9 mouse cellular contexts compared by ENCODE assay signal in genomic region chr2:157259720-157260119, GRCm38 (mm10). TPM values are rescaled to one million over a fixed set of nuclear protein-coding genes. Genes with fewer than 3 reads are reported as not detected.
A peak's percentile ranks its signal among the peaks of the same experiment; 100 is the strongest.
DNase-seq lines count a peak whose midpoint lies in the region; TF ChIP-seq lines count a peak whose summit lies in the region.
"Had no signal": no experiment of that assay in that cellular context is flagged by ENCODE, and none has a peak within 500 bp of the region (broad histone marks: within the 10 kb centered on the region; RNA-seq: fewer than 3 reads in every experiment).

No protein-coding gene starts in this region.

- no peak overlapping the region for H3K27ac ChIP-seq in cerebellum, adult 2 months (ENCODE audit: insufficient read depth, low read length)
- H3K27ac ChIP-seq: lung, embryonic 15.5 days had no signal

- peak; percentile 23 to 45 for DNase-seq in cerebellum, adult 2 months
- DNase-seq in cerebellum, adult 11-12 months: no peak
- peak; percentile 45 to 62 for DNase-seq in CD8-positive naive resting alpha-beta T cell, adult 2 months (ENCODE audit: low read depth in 2 of 2, low spot score in 2 of 2)
- DNase-seq in brain, embryonic 14.5 days (ENCODE audit: low read depth): peak; percentile 63
- DNase-seq in gastrocnemius, adult 18-20 months (ENCODE audit: low spot score): peak; percentile 63
- peak; percentile 56 to 63 for DNase-seq in layer of hippocampus, postnatal 14 days (ENCODE audit: low spot score in 2 of 2)
- DNase-seq in lung, postnatal 36 days: peak; percentile 79
- DNase-seq in spleen, postnatal 10 days (ENCODE audit: low spot score in 2 of 2): peak; percentile 44 to 77

- H3K27me3 ChIP-seq in cerebellum, adult 2 months (ENCODE audit: control insufficient read depth, insufficient read depth, low read length): no peaks in the 10 kb centered on the region; the same call in 1 of the 2 replicates
- H3K27me3 ChIP-seq: lung, embryonic 15.5 days had no signal

- H3K4me3 ChIP-seq in cerebellum, adult 2 months (replicated peaks; ENCODE audit: insufficient read depth, low read depth, low read length): no peak overlapping the region
- H3K4me3 ChIP-seq: lung, embryonic 15.5 days had no signal

- H3K4me1 ChIP-seq in cerebellum, adult 2 months (ENCODE audit: control insufficient read depth, insufficient read depth, low read length): no peaks in the 10 kb centered on the region

- WGBS in cerebellum, adult 2 months: 6% methylated on average over 5 of the region's 5 CpGs

- TF ChIP-seq CTCF in cerebellum, adult 2 months (IDR thresholded peaks at IDR 0.05; ENCODE audit: borderline replicate concordance, insufficient read depth, low read depth, low read length): peak; percentile 62
- TF ChIP-seq CTCF in brain, embryonic 14.5 days (IDR thresholded peaks at IDR 0.05; ENCODE audit: borderline replicate concordance, extremely low read depth, insufficient read depth, insufficient read length): peak; percentile 79

- no peak for TF ChIP-seq POLR2A in cerebellum, adult 2 months (IDR thresholded peaks at IDR 0.05; ENCODE audit: borderline replicate concordance, insufficient read depth, low read length)
- no peak for TF ChIP-seq POLR2A in brain, embryonic 14.5 days (IDR thresholded peaks at IDR 0.05; ENCODE audit: borderline replicate concordance, extremely low read depth, insufficient read depth, insufficient read length, poor library complexity, severe bottlenecking)

RNA-seq across cellular contexts. Expression of gene Rpn2, which starts 19.1 kb away (rescaled TPM):
- polyA plus RNA-seq in cerebellum, adult 2 months (2012; rRNA removed): 143 and 152 TPM in 2 replicates
- 195 and 208 TPM in 2 replicates for polyA plus RNA-seq in brain, embryonic 14.5 days (2012; rRNA removed)
- total RNA-seq in gastrocnemius, adult 18-20 months (2021): 10 to 100 TPM; 78.2 to 84.6 TPM
- 100 to 1,000 TPM; 132 to 133 TPM for total RNA-seq in layer of hippocampus, postnatal 14 days (2021)

RNA-seq across cellular contexts. Expression of gene Mroh8, which starts 19.6 kb away (rescaled TPM):
- 1.1 and 1.3 TPM in 2 replicates for polyA plus RNA-seq in cerebellum, adult 2 months (2012; rRNA removed)
- polyA plus RNA-seq in brain, embryonic 14.5 days (2012; rRNA removed): 0.34 and 0.38 TPM in 2 replicates
- 1 to 10 TPM; 1.4 TPM for total RNA-seq in gastrocnemius, adult 18-20 months (2021)
- 1 to 10 TPM in 1 of 2 experiments, under 1 TPM in 1; 0.46 to 1.3 TPM for total RNA-seq in layer of hippocampus, postnatal 14 days (2021)

RNA-seq across cellular contexts. Expression of gene Rbl1, which starts 55.4 kb away (rescaled TPM):
- 2.8 and 3.1 TPM in 2 replicates for polyA plus RNA-seq in cerebellum, adult 2 months (2012; rRNA removed)
- polyA plus RNA-seq in brain, embryonic 14.5 days (2012; rRNA removed): 12.9 and 15.4 TPM in 2 replicates
- total RNA-seq in gastrocnemius, adult 18-20 months (2021): 1 to 10 TPM; 2.1 to 2.8 TPM
- total RNA-seq in layer of hippocampus, postnatal 14 days (2021): 1 to 10 TPM; 1.7 to 1.9 TPM
